Mouse (Mus musculus) left cerebral cortex, postnatal 14 days (tissue): ENCODE measurements around the gene Ccl17. TPM values are rescaled to one million over a fixed set of nuclear protein-coding genes. Genes with fewer than 3 reads are reported as not detected.
"Not testable (repeated sequence)": the region's sequence is repeated elsewhere in the genome, so short reads cannot be mapped to it uniquely, and the experiment has no call there.

ENCODE experiments used
- DNase-seq, 2 experiments: peaks; one replicate each; pipeline ENCODE4 v3.0.0; 2021 to 2022; ENCODE audit warnings: low spot score in 2 of 2, mixed read lengths in 1 of 2
- intact Hi-C: fragments of 180-260 bp; cut with DNase I; formaldehyde crosslinking; loops from one replicate; pipeline ENCODE4 v1.15.1; 2025
- total RNA-seq, 2 experiments: library from RNA; stranded (reverse); gene quantifications; 2 replicates each; pipeline ENCODE4 v1.2.3; 2021

Ccl17 gene
- total RNA-seq, 2 experiments from 2014 or later = 17.7 to 18.3 TPM

- DNase-seq = no peak
- intact Hi-C loops = loop anchor here (10.0 kb wide), 1 partner anchor 223 kb away; no protein-coding TSS in a partner anchor
These were observed 7.7 kb downstream of the Ccl17 start for GRCm38 (mm10) chr8:94817933-94818332.

- intact Hi-C loops = loop anchor here (10.0 kb wide), 1 partner anchor 225 kb away; no protein-coding TSS in a partner anchor
- no peak for DNase-seq
These were observed 9.5 kb downstream of the Ccl17 start for GRCm38 (mm10) chr8:94819671-94820179.

GRCm38 (mm10) chr8:94820553-94820952 is 10.3 kb downstream of the Ccl17 start:
- intact Hi-C loops = no loop called here
- no peak for DNase-seq

DNA sequence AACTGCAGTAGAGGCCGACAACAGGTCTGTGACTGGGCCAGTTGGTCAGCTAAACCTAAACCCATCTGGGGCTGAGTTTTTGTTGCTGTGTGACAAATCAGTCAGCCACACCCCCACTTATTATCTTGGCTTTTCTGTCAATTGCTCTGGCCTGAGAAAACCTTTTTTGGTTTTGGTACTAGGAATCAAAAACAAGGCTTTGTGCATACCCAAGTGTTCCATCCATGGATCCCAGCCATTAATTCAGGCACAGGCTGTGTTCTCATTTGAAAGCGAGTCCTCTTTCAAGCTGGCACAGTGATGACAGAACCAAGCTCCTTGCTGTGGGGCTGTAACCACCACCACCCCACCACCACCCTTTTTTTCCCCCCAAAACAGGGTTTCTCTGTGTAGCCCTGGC is 11.1 kb downstream of the Ccl17 start:
- DNase-seq = no peak
- intact Hi-C loops = no loop called here

GRCm38 (mm10) chr8:94822637-94823560 is 12.6 kb downstream of the Ccl17 start:
- intact Hi-C loops = no loop called here
- DNase-seq = peak; percentile 60 to 68

DNA sequence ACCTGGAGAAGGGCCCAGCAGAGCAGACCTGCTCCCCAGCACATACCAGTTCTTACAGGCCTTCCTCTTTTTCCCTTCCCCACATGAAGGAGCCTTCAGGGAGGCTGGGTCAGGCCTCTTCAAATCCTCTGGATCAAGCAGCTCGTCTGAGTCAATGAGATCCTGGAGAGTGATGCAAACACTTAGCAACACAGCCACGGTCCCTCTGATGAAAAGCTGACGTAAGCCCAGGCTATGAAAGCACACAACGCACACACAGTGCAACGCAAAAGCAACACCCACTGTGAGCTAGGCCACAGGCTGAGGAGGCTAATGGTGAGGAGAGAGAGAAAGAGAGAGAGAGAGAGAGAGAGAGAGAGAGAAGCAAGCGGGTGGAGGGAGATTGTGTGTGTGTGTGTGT is 14.9 kb downstream of the Ccl17 start:
- intact Hi-C loops = no loop called here
- DNase-seq = no peak

GRCm38 (mm10) chr8:94826210-94826609 is 16.0 kb downstream of the Ccl17 start:
- intact Hi-C loops = no loop called here
- DNase-seq = no peak

DNA sequence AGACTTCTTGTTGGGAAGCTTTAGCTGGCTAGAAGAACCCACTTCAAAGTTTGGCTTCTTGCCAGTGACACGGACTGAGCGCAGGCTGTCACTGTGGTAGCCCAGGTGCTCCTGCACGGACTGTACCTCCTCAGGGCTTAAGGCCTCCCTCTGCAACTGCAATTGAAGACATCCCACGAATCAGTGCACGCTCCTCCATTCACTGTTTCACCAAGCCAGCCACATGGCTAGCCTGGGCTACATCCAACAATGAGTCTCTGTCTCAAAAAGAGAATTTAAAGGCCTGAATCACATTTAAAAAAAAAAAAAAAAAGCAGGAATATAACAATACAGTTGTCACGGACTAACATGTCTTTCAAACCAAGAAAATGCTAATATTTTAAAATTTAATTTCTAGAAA is 18.0 kb downstream of the Ccl17 start:
- DNase-seq = no peak
- intact Hi-C loops = no loop called here

GRCm38 (mm10) chr8:94833901-94834405 is 23.7 kb downstream of the Ccl17 start:
- intact Hi-C loops, DNase-seq: not testable (repeated sequence)

- DNase-seq, intact Hi-C loops: not testable (repeated sequence)
These were observed 25.5 kb downstream of the Ccl17 start for GRCm38 (mm10) chr8:94835751-94836150.

DNA sequence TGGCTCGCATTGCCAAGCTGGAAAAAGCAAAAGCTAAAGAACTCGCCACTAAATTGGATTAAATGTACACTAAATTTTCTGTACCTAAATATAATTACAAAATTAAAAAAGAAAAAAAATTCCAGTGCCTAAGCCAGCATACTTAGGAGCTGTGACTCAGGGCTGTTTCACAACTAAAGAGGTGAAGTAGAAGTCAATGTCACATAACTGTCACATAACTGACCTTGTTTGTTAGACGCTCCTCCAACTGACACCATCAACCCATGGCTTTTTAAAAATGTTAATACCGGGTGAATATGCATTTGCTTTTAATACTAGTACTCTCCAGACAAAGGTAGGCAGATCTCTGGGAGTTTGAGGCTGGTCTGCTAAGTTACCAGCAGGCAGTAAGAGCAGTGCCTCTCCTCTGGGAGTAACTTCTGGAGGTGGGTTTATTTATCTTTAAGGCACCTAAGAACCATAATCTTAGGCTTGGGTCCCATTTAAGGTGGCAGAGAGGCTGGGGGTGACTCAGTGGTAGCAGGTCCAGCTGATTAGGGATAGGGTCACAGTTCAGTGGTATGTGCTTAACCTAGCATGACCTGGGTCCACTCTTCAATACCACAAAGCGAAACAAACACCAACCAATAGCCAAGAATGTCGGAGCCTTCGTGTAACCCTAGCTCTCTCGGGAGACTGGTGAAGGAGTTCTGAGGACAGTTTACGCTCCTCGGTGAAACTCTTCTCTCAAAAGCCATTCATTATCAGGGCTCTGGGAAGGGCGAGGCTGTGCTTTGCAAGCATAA is 26.4 kb downstream of the Ccl17 start:
- intact Hi-C loops = no loop called here

DNA sequence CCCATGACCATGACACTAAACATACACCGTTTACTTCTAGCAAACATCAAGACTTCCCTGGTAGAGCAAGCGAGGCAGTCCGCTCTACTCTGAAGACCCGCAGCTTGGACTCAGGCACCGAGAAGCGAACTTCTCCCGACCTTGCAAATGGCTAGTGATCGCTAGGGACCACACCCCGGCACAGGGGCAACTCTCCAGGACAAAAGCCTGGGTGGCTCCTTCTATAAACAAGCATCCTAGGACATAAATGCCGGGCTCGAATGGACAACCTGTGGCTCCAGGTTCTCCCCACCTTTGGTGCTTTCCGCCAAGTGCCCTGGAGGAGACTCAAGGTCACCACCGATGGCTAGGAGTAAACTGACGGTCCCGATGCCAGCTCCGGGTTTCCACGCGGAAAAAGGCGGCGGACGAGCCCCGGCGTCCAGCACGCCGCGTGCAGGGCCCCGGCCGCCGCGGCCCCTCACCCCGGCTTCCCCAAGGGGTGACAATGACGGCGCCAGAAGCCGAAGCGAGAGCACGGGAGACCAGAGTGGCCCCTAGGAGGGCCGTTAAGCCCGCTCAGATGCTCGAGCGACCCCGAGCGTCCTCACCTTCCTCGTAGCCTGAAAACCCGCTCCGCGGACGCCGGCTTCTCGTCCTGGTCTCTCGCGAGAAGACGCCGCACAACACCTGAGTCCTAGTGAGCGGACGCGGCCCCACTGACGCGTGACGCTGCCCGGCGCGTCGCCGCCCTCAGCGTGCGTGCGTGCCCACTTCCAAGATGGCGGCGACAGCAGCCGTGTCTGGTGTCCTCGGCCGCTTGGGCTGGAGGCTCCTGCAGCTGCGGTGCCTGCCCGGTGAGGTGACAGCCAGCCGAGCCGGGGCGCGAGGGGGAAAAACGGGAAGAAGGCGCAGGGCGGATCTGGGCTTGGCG is 27.7 kb downstream of the Ccl17 start, which contains the start of the genes Coq9 and Ciapin1:
Gene Coq9, plus strand, starts transcription at position 660 of the 913 bp plus-strand sequence.
Gene Ciapin1, minus strand, starts transcription at position 697 of the 913 bp plus-strand sequence.
- intact Hi-C loops = no loop called here
- peak; percentile 95 to 96 for DNase-seq

More for the DNA sequence above, 26.4 kb downstream of the Ccl17 start:
- no peak for DNase-seq

GRCm38 (mm10) chr8:94838600-94838999 is 28.3 kb downstream of the Ccl17 start:
- intact Hi-C loops = no loop called here
- DNase-seq = peak; percentile 72 to 77

DNA sequence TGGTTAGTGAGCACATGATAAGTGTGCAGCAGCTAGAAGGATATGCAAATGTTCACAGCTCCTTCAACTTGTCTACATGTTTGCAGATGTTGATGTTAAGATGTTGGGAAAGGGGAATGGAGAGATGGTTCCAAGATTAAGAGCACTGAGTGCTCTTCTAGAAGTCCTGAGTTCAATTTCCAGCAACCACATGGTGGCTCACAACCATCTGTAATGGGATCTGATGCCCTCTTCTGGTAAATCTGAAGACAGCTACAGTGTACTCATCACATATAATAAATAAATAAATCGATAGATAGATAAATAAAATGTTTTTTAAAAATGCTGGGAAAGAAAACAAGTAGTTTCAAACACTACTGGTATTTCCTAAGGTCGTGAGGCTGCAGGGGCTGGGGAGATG is 30.9 kb downstream of the Ccl17 start:
- intact Hi-C loops = no loop called here
- no peak for DNase-seq

- no peak for DNase-seq
- intact Hi-C loops = no loop called here
These were observed 39.8 kb downstream of the Ccl17 start for GRCm38 (mm10) chr8:94850049-94850448.

DNA sequence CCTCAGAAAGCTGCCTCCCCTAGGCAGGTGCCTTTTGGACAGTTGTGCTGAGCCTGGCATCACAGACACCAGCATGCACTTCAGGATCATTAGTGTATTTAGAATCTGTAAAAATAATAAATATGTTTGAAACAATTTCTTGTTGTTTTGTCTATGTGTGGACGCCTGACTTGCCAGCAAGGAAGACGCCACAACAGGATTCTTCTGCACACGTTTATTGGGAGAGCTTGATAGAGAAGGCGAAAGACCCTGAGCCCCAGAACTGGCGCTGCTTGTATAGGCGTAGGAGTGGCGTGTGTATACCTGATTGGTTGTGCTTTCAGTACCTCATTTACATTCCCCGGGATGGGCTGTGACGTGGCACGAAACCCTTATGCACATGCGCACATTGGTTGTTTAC is 44.5 kb downstream of the Ccl17 start:
- not testable (repeated sequence) for DNase-seq
- intact Hi-C loops = loop anchor here (5.0 kb wide), 1 partner anchor 53 kb away; no protein-coding TSS in a partner anchor

GRCm38 (mm10) chr8:94857011-94857345 is 46.7 kb downstream of the Ccl17 start:
- intact Hi-C loops = loop anchor here (5.0 kb wide), 1 partner anchor 50 kb away; no protein-coding TSS in a partner anchor

DNA sequence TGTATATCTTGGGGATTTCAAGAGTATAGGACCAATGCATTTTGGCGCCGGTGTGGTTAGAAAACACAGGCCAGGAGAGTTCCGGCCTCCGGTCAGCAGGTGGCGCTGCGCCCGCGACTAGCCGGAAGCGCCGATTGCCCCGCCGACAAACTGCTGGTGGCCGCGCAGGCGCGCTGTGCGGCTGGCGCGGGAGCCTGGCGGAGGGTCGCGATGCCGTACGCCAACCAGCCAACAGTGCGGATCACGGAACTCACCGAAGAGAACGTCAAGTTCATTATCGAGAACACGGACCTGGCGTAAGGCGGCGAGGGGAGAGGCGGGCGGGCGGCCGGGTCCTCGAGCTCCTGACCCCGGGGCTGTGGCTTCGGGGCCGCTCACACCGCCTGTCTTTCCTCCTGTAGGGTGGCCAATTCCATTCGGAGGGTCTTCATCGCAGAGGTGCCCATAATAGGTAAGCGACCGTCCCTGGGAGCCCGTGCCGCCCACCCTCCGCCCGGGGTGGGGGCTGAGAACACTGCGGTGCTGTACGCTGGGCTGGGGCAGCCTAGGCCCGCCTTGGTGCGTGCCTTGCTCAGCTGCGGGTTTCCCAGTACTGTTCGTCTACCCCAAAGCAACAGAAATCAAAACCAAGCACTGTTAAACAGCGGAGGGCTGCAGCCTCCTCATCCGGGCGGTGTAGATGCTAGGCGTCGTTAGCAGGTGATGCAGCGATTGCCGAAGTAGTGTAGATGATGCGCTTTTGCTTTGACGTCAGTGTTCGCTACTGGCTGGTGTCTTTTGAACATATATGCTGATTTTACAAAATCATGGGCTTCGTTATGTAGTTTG is 47.3 kb downstream of the Ccl17 start, which contains the start of gene Polr2c:
Gene Polr2c, plus strand, starts transcription at position 105 of the 828 bp plus-strand sequence.
- intact Hi-C loops = loop anchor here (5.0 kb wide), 1 partner anchor 50 kb away; no protein-coding TSS in a partner anchor
- peak; percentile 93 to 94 for DNase-seq

More at GRCm38 (mm10) chr8:94857011-94857345, 46.7 kb downstream of the Ccl17 start:
- no peak for DNase-seq
